Mouse (Mus musculus) thymus, adult 18-20 months (tissue): ENCODE measurements around the gene Spry1.
A peak's percentile ranks its signal among the peaks of the same experiment; 100 is the strongest.
"Not testable (repeated sequence)": the region's sequence is repeated elsewhere in the genome, so short reads cannot be mapped to it uniquely, and the experiment has no call there.

Source experiments
- DNase-seq, 2 experiments: peaks; one replicate each; pipeline ENCODE4 v3.0.0; 2022; ENCODE audit warnings: mixed read lengths in 2 of 2

The Spry1 gene

DNA sequence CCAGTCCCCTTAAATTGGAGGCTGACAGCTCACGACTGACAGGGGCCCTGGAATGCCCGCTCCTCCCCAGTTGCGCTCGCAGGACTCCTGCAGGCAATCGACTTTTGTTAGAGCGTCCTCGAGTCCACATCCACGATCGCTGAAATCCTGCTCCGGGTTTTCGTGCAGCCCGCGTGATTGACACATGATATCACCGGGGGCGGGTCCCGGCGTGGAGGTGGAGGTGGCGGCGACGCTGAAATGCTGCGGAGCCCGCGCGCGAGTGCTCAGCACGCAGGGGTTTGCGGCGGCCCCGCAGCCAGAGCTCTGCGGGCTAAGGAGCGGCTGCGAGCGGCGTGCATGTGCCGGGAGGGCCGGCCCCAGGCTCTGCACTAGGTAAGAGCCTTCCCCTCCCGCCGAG is at the start of gene Spry1:
TSS of gene Spry1 (plus strand) at position 258 of the 400 bp plus-strand sequence.
- peak; percentile 85 to 90 for DNase-seq

DNA sequence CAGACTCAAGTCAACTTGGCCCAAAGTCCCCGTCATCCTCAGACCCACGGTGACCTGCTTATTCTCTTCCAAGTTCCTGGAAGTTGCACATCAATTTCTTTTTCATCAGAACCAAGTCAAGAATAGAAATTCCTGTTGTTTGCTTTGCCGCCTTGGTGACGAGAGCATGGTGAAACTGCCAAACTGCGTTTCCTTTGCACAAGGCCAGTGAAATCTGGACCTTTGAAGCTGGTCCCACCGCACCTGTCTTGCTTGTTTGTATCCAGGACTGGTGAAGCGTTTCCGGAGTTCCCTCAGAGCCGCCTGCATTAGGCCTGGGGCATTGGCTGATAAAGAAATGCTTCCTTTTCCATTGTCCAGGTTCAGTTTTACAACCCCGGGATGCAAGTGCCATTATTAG is 44.0 kb upstream of the Spry1 start:
- DNase-seq: no peak

DNA sequence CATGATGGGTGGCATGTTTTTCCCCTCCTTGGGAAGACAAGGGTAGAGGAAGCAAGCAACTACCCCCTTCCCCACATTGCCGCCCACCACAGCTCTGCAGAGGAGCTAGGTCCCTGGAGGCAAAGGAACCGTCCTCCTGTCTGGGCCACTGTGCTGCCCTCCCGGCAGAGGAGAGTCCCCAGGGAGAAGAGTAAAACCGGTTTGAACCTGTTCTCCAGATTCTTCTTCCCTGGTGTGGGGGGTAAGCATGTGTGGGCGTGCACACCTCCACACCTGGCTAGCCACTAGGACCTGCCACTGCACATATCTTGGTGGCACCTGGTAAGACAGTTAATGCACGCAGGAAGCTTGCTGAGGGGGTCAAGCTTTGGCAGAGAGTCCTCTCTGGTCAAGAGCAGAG is 43.2 kb upstream of the Spry1 start:
- DNase-seq: no peak

DNA sequence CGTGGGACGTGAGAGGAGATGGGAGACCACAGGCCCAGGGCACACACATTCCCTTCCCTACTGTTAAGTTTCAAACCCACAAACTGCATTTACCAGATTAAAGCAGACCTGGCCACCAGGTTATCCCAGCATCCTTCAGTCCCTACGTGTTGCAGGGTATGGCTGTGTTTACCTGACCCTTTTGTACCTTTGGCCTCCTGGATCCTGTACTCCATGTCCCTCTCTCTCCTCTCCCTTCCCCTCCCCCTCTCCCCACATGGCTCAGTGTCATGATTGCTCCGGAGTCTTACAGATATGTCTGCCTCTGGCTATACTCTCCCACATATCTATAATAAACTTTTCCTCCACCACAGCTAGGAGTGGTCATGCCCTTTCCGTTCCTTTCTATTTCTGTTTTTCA is 42.5 kb upstream of the Spry1 start:
- no peak for DNase-seq

DNA sequence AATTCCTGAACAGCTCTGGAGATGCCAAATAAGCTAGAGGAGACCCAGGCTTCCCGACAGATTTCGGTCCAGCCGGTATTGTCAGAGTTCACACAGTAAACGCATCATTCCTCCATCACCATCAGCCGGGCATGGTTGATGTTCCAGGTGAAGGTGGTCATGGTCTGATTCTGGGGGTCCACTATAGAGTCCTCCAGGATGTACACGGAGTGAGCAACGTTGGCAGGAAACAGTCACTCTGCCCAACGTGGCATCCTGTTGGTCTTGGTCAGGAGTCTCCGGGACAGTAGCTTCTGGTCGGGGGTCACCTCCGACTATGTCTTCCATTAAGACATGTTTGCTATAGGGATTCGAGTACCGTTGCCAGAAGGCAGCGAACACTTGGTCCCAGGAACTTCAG is 40.1 kb upstream of the Spry1 start:
- not testable (repeated sequence) for DNase-seq

DNA sequence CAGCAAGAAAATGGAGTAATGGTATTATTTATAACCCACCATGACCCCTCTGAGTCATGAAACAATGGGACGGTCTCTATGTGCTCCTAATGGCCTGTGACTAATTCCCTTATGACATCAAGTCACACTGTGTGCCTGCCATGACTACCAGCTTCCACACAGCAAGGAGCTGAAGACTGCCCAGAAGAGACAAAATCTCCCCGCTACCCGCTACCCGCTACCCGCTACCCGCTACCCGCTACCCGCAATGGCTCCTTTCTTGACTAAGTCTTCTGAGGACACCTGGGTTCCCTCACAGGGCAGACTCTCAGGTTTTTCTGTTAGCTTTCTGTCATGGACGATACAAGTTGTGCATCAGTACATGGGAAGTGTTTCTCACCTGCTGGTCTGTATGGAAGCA is 37.4 kb upstream of the Spry1 start:
- DNase-seq: no peak

DNA sequence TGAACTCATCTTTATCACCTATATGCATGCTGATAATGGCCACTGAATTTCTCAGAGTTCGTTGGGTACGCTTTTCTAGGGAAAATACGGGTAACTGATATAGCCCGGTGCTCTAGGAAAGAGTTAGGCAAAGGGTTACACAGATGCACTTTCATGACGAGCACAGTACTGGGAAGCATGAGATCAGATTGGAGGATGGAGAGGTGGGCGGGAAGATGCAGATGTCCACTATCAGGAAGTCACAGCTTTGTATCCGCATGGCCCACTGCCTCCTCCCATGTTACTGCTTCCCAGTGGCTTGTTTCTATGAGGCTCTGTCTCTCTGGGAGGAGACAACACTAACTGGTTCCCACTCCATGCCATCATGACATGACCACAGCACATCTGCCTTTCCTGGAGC is 36.9 kb upstream of the Spry1 start:
- DNase-seq: no peak

DNA sequence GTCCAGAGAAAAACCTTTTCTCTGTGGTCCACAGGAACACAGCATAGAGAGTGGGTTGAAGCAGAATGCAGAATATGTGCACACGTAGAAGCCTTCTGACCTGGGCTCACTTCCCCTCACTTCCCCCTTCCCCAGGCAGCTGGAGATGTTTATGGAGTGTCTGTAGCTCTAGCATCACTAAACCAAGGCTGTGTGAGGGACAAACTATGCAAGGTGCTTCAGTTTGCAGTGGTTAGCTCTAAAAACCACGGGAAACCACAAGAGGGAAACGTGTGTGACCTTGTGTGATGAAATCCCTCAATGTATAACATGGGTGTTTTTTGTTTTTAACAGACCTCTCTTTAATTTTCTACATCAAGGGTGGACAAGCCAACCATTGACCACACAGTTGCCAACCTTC is 36.2 kb upstream of the Spry1 start:
- DNase-seq: no peak

DNA sequence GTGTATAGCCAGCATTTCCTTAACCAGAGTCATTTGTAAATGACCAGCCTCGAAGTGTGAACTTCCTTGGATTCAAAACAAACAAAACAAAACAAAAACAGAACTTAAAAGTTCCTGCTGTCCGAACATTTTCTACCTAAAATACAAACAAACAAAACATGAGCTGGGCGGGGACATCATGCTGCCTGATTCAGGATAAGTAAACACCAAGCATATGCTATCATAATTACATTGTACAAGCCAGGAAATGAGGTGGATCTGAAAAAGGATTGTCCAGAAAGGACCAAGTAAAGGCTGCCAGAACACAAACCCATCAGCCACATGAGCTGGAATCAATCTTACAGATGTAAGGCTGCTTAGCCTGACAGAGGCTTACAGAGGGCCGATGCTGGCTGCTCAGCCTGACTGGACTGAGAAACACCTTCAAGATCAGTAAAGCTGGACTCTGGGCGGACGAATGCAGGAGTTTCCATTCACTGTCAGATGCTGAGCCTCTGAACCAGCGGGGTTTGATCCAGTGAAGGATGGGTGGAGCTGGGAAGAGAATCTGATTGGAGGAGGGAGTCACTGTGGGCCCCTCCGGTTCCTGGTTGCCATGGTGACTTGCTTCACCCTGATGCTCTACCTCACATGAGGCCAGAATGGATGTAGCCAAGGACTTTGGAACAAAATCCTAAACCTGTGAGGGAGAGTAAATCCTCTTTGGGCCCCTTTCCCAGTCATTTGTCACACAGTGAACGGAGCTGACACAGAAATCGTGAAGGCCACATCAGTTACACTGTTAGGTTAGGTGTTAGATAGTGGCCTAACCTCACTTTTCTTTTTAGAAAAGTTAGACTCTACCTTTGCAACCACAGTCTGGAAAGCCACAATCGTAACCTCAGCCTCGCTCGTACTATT is 34.5 kb upstream of the Spry1 start:
- no peak for DNase-seq

DNA sequence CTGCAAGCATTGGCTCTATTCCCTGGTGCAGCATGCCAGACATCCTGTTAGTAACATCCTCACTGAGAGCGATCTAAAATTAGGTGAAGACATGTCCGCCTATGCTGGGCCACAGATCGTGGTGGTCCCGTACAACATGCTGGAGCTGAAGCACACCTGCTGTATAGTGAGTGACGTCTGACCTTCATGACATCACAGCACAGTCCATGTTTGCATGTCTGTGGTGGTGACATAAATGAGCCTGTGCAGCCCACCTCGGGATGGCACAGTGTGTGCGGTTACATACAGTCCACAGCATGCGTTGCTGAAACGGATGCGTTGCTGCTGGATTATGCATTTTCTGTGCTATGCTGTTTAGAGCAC is 33.9 kb upstream of the Spry1 start:
- no peak for DNase-seq

DNA sequence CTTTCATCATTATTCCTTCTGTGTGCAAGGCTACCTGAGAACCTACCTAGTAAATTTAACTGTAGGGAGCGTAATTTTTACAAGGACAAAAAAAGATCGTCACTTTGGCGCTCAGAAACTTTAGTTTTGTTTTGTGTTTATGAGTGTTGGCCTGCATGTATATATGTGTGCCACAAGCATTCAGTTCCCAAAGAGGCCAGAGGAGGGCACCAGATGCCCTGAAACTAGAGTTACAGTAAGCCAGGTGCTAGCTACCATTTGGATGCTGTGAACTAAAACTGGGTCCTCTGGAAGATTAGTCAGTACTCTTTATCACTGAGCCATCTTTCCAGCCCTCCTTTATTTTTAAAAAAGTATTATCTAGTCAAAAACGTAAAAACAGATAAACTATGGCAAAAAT is 30.8 kb upstream of the Spry1 start:
- no peak for DNase-seq

DNA sequence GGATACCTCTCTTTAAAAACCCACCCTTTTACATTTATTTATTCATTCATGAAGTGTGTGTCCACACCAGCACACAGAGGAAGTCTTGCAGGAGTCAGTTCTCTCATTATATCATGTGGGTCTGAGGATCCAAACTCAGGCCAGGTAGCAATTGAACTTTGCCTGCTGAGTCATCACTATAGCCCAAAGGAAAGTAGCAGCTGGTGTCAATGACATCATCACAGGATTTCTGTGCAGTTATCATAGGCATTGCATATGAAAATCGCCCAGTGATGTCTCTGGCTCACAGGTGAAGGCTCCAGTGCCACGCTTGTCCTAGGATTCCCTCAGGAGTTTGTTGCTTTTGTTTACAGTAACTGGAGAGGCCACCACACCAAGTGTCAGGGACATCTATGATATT is 29.1 kb upstream of the Spry1 start:
- DNase-seq: no peak

DNA sequence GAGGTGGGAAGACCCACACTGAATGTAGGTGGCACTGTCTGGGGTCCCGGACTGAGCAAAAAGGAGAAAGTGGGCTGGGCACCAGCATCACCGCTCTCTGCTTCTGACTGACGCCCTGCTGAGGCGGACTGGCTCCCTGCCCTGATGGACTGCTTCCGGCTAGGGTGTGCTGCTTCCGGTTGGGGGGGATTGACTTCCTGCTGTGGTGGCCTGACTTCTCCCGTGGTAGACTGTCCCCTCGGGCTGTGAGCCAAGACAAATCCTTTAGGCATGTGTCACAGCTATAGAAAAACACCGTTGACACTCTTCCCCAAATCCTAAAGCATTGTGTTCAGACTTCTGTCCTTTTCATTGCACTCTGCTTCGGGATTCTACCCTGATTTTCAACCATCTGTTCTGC is 26.0 kb upstream of the Spry1 start:
- no peak for DNase-seq

DNA sequence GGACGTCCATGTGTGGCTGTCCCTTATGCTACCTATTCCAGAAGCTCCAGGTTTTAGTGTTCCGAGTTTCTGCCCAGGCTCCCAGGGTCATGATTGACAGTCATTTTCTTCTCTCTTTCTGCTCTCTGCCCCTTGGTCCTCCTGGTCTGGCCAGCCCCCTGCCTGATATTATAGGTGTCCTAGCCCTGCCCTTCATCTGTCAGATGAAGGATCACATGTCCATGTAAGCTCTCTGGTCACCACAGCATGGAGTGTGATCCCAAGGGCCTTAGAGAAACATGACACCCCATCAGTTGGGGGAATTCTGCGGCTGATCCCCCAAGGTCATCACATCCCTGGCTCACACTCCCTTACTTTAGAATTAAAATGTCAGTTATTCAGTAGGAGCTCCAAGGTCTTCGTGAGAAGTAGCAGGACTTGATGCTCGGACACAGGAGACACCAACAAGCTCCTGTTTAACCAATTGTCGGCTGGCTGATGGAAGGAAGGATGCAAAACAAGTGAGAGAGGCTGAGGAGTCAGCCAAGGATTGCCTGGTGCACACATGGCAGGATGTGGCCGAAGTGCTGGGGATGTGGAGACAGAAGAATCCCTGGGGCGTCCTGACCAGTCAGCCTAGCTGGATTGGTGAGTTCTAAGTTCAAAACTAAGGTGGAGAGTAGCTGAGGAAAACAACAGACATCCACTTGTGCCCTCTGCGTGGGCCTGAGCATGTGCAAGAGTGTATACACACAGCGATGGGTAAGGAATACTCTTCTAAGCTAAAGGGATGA is 24.7 kb upstream of the Spry1 start:
- no peak for DNase-seq

DNA sequence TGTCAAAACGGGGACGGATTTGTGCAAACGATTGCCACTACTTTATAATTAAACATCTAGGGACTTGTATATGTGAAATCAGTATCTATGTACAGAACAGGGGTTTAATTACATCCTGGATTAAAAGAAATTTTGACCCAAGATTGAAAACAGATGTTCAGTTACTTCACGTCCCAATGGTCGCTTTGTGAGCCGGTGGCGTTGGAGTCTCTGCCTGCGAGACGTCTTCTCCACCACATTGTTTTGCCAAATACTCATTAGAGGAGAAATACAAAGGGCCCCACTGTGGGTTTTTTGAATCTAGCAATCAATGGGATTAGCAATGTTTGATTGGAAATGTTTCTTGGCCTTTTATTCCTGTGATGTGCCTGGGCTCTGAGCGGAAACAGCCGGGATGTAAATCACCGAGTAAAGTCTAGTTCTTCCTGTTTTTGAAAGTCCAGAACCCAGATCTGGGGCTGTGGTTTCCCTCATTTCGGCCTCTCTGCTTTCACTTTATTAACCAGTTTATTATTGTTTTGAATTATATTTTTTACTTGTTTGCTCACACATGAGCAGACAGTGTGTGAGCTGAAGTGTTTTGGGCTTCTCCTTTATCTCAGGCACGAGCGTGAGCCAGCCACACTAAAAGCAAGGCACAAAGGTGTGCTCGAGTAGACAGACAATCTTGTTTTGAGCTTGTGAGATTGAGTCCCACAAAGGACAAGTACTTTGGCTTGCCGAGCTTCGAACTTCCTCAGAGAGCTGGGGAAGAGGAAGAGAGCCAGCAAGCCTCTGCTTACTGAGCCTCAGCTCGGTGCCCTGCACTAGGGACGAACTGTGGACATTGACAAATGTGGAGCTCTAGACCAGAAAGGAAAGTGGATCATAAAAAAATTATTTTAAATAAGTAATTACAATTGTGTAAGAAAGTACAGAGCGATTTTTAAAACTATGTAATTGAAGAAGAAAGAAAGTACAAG is 22.9 kb upstream of the Spry1 start:
- DNase-seq: no peak

DNA sequence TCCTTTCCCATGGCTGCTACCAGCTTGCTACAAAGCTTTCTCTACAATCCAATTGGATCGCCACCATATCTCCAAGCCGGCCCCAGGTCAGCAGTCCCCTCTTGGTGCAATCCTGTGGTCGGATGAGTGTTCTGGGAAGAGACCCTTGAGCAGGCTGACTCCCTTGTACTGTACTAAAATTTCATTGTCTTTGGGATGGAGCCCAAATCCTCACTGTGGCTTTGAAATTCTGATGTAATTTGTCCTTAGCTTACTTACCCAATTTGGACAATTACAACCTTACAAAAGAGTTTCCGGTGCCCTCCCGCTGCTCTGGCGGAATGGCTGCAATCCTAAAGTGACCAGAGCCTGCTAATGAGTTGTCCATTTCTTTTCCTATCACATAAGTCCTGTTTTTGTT is 7.5 kb upstream of the Spry1 start:
- no peak for DNase-seq

DNA sequence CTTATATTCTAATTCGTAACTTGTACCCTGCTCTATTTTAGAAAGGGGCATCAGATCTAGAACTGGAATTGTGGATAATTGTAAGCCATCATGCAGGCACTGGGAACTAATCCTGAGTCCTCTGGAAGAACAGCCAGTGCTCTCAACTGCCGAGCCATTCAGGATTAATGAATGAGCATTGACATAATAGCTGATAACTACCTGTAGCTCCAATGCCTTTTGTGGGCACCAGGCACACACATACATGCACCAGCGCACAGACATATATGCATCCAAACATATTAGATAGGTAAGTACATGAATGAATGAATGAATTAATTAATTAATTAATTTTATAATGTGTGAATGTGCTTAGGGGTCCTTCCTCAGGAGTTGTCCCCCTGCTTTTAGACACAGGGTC is 7.0 kb upstream of the Spry1 start:
- DNase-seq: no peak

DNA sequence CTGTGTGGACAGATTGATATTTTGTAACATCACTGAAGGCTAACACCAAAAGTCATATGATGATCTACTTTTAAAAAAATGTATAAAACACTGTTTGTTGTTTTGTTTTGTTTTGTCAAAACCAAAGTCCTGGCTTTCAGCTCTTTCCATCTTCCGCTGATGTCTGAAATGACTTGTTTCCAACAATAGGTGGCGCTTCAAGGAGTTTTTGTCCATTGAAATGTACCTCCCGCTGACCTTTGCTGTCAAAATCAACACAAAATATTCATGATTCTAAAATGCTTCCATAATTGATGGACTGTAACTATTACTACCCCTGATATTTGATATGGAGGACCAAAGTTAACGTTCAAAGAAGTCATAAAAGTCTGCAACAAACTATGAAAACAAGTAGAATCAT is 5.1 kb upstream of the Spry1 start:
- no peak for DNase-seq

DNA sequence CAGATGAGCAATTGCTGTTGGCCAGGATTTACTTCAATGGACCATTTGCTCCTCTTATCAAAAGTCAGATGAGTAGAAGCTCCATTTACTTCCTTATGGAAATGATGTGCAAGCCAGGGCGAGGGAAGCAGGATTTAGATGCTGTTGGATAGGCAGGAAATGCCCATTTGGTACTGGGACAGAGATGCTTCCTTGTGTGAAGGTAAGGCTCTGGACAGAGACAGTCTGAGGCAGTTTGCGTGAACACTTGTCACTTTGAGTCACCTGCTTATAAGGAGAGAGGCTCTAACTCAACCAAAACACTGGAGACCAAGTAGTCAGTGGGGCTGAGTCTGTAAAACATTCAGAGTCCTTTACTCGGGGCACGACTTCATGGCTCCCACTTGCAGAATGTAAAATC is 2.8 kb upstream of the Spry1 start:
- no peak for DNase-seq

DNA sequence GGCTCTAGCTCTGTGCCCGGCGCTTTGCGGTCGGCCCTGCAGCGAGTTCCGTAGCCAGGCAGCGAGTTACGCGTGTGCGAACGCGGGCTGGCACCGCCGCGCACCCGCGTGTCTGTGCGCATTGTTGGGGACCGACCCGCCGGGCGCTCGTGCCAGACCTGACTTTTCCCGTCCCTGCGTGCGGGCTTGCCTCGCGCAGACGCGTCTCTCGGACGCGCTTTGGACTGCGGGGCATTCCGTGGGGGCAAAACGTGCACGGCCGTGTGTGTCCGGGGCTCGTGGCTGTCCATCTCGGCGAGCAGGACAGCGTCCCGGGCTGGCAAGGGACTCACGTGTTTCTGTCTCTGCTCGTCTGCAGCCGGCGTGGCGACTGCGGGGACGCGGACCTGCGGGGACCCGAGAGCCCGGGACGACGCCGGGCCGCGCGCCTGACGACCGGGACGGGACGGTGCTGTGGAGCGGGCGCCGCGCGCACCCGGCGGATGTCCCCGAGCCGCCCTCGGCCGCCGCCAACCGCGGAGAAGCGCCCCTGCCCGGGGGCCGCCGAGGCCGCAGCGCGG is 495 bp downstream of the Spry1 start:
- DNase-seq: peak; percentile 29 to 41

DNA sequence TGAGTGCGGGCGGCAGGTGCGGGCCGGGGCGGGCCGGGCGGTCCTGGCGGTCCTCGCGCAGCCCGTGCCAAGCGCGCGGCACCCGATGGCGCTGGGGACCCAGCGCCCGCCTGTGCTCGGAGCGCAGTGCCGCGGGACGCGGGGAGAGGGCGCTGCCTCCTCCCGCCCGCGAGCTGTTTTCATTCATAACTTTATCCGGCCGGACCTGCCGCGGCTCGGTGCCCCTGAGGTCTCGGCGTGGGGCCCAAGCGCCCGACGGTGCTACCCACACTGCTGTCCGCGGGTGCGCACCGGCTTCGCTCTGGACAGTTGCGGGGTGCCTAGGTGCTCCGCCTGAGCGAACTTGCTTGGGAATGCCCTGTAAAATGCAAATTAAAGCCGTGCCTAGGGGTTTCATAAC is 1.1 kb downstream of the Spry1 start:
- DNase-seq: peak; percentile 43 to 52

DNA sequence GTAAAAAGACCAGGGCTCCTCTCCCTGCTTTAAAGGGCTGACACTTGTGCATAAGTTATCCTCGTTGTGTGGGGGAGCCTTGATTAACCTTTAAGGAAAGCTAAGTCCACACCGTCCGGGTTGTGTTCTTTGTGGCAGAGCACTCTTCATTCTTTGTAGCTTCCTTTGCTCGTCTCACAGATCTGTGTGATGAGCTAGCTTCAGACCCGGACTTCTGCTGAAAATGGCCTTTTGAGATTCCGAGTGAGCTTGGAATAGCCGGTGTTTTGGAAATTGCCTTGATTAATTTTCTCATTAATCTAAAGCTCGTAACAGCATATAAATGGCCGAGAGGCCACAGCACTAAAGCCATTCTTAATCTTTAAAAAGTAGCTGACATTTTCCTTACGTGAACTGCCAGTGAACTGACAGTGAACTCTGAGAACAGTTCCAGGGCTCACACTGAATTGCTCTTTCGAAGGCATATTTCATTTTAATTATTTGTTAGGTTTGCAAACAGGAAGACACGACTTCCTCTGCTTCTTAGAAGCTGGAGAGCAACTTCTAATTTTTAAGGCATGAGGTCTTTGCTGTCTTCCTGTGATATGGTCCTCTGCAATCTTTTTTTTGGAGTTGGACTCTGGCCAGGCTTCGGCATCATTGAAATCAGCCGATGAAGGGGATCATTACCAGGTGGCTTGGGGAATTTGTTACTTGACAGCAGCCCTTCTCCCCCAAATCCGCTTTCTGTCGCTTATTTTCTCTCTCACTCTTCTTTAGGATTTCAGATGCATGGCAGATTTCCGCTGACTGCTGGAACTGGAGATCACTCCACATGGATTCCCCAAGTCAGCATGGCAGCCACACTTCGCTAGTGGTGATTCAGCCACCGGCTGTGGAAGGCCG is 2.3 kb downstream of the Spry1 start:
- DNase-seq: no peak
